Mouse (Mus musculus) small intestine, adult 2 months (tissue): ENCODE results near the gene Vmn1r12.
"Not testable (repeated sequence)": the region's sequence is repeated elsewhere in the genome, so short reads cannot be mapped to it uniquely, and the experiment has no call there.

Experiments
- CTCF ChIP-seq: fragments of 200-500 bp; IDR thresholded peaks from 2 replicates; pipeline ENCODE4 v1.5.1; 2012; ENCODE audit warnings: low read depth, mild to moderate bottlenecking, control low read depth, inconsistent platforms, low read length, moderate library complexity, mixed read lengths; ENCODE audit not compliant: insufficient replicate concordance, insufficient read length; ENCODE audit errors: extremely low read depth
- POLR2A ChIP-seq: fragments of 200-500 bp; IDR thresholded peaks from 2 replicates; pipeline ENCODE4 v1.6.1; 2012; ENCODE audit warnings: low read depth, mild to moderate bottlenecking, control low read depth, inconsistent platforms, low read length, moderate library complexity

- not testable (repeated sequence) for TF ChIP-seq POLR2A, CTCF
These were observed 33.3 kb downstream of the Vmn1r12 start for GRCm38 (mm10) chr6:57190016-57190415.
